Mouse (Mus musculus) WW6 (cell line): ENCODE data around the gene Rims3.

ENCODE experiments used
- DNase-seq: peaks from one replicate; pipeline ENCODE4 v3.0.0-alpha.2; 2013; ENCODE audit warnings: low read depth, low spot score

Gene Rims3

GRCm38 (mm10) chr4:120854588-120855319 is at the start of gene Rims3:
Gene Rims3, plus strand, starts transcription at chr4:120854816.
- DNase-seq: peak; percentile 28

- no peak for DNase-seq
These were observed 48.8 kb upstream of the Rims3 start for GRCm38 (mm10) chr4:120805816-120806215.

GRCm38 (mm10) chr4:120813762-120814161 is 40.9 kb upstream of the Rims3 start:
- no peak for DNase-seq

- DNase-seq: no peak
These were observed 40.4 kb upstream of the Rims3 start for GRCm38 (mm10) chr4:120814171-120814570.

GRCm38 (mm10) chr4:120815163-120815562 is 39.5 kb upstream of the Rims3 start:
- no peak for DNase-seq

GRCm38 (mm10) chr4:120815622-120816334 is 38.8 kb upstream of the Rims3 start:
- peak; percentile 56 for DNase-seq

GRCm38 (mm10) chr4:120817002-120817774 is 37.4 kb upstream of the Rims3 start:
- DNase-seq: no peak

GRCm38 (mm10) chr4:120817951-120818350 is 36.7 kb upstream of the Rims3 start:
- no peak for DNase-seq

GRCm38 (mm10) chr4:120819296-120819695 is 35.3 kb upstream of the Rims3 start:
- DNase-seq: no peak

- DNase-seq: no peak
These were observed 34.7 kb upstream of the Rims3 start for GRCm38 (mm10) chr4:120819871-120820270.

GRCm38 (mm10) chr4:120822191-120822911 is 32.3 kb upstream of the Rims3 start:
- DNase-seq: no peak

GRCm38 (mm10) chr4:120825100-120825553 is 29.5 kb upstream of the Rims3 start:
- DNase-seq: no peak

GRCm38 (mm10) chr4:120825577-120826326 is 28.9 kb upstream of the Rims3 start:
- DNase-seq: peak; percentile 95

- no peak for DNase-seq
These were observed 28.2 kb upstream of the Rims3 start for GRCm38 (mm10) chr4:120826418-120826817.

GRCm38 (mm10) chr4:120830767-120831166 is 23.8 kb upstream of the Rims3 start:
- no peak for DNase-seq

GRCm38 (mm10) chr4:120831472-120831871 is 23.1 kb upstream of the Rims3 start, which contains the start of gene Nfyc:
Gene Nfyc, minus strand, starts transcription at chr4:120831572.
- DNase-seq: no peak

- no peak for DNase-seq
These were observed 13.3 kb upstream of the Rims3 start for GRCm38 (mm10) chr4:120841342-120841741.

- DNase-seq: no peak
These were observed 10.1 kb upstream of the Rims3 start for GRCm38 (mm10) chr4:120844423-120845082.

- DNase-seq: no peak
These were observed 9.5 kb upstream of the Rims3 start for GRCm38 (mm10) chr4:120845098-120845497.

GRCm38 (mm10) chr4:120848909-120849308 is 5.7 kb upstream of the Rims3 start:
- DNase-seq: no peak
